Mouse (Mus musculus) cerebellum, adult 2 months (tissue): Measurements from ENCODE around the gene Fam185a. TPM values are rescaled to one million over a fixed set of nuclear protein-coding genes. Genes with fewer than 3 reads are reported as not detected.

ENCODE experiments used
- DNase-seq, 2 experiments: peaks; one replicate each; pipeline ENCODE4 v3.0.0; 2021
- H3K27ac ChIP-seq: fragments of 200-500 bp; 2 replicates; pipeline ENCODE4 v1.5.1; 2012; ENCODE audit warnings: low read length, control low read depth, inconsistent platforms; ENCODE audit not compliant: insufficient read depth
- H3K27me3 ChIP-seq: fragments of 200-500 bp; 2 replicates; pipeline ENCODE4 v1.6.1; 2012; ENCODE audit warnings: inconsistent platforms, mild to moderate bottlenecking, low read length, moderate library complexity; ENCODE audit not compliant: control insufficient read depth, insufficient read depth
- H3K4me1 ChIP-seq: fragments of 200-500 bp; 2 replicates; pipeline ENCODE4 v1.6.1; 2011; ENCODE audit warnings: low read length; ENCODE audit not compliant: control insufficient read depth, insufficient read depth
- H3K4me3 ChIP-seq: fragments of 200-500 bp; replicated peaks from 2 replicates; pipeline ENCODE3; 2011; ENCODE audit warnings: mild to moderate bottlenecking, low read depth, low read length, control low read depth; ENCODE audit not compliant: insufficient read depth
- CTCF ChIP-seq: fragments of 200-500 bp; IDR thresholded peaks from 2 replicates; pipeline ENCODE4 v1.5.1; 2011; ENCODE audit warnings: low read depth, mild to moderate bottlenecking, control low read depth, low read length, moderate library complexity, borderline replicate concordance; ENCODE audit not compliant: insufficient read depth
- POLR2A ChIP-seq: fragments of 200-500 bp; IDR thresholded peaks from 2 replicates; pipeline ENCODE4 v1.6.1; 2011; ENCODE audit warnings: low read length, control low read depth, borderline replicate concordance; ENCODE audit not compliant: insufficient read depth
- WGBS: fragments of 180-500 bp; shearing (Covaris S2); methylation state at CpG from one replicate; pipeline ENCODE4 v1.1.7; 2018; 5-methylcytosine and 5-hydroxymethylcytosine counted together
- polyA plus RNA-seq: library from polyadenylated mRNA; depleted of rRNA; stranded (reverse); fragments of >200 nt; gene quantifications from 2 replicates; pipeline ENCODE4 v1.2.3, GENCODE M21; 2012; rRNA removed

Fam185a gene
- 7.6 and 8.0 TPM in 2 replicates for polyA plus RNA-seq

DNA sequence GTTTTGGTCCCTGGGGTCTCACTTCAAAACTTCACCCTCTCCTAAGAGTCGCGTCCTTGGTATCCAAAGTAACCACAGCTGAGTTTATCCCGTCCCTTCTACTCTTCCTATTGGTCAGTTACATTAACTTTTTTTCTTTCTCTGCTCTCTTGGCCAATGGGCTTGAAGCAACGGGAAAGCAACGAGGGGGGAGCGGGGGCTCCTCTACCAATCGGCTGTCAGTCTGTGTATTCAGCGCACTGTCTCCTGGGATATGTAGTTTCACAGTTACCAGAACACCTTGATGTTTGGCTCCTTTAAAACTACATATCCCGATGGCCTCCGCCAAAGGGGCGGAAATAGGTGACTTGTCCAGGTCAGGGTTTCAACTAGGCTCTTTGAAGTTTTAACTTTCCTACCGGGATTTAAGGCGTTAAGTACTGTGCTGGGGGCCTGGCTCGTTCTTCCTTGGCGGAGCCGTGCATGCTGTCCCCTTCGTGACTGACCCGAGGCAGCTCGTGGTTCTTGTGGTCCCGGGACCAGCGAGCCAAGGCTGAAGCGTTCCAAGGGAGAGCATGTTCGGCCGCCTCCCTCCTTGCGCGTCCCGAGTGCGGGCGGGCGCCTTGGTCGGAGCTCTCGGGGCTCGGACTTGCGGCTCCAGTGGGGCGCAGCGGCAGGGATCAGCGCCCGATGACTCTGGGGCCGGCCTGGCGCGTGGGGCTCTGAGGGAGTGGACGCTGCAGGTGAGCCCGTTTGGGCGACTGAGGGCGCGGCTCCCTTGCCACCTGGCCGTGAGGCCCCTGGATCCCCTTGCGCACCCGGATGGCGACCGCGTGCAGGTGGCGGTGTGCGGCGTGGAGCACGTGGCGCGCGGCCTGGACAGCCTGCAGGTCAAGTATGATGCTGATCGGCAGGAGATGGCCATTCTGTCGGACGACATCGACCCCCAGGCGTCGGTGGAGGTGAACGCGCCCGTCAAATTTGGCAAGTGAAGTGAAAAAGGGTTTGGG lies at the start of gene Fam185a, which contains the start of gene Ccdc146:
Gene Fam185a, plus strand, starts transcription at position 345 of the 989 bp plus-strand sequence.
Gene Ccdc146, minus strand, starts transcription at position 64 of the 989 bp plus-strand sequence.
- no peaks in the 10 kb centered on the region for H3K4me1 ChIP-seq
- WGBS = under 1% methylated on average over 66 of the region's 68 CpGs
- TF ChIP-seq CTCF = no peak
- TF ChIP-seq POLR2A = no peak
- peak; percentile 89 to 98 for DNase-seq
- H3K27ac ChIP-seq = no peak within 1 kb of the TSS
- H3K27me3 ChIP-seq = no peaks in the 10 kb centered on the region
- H3K4me3 ChIP-seq = peak within 1 kb of the TSS; percentile 70

DNA sequence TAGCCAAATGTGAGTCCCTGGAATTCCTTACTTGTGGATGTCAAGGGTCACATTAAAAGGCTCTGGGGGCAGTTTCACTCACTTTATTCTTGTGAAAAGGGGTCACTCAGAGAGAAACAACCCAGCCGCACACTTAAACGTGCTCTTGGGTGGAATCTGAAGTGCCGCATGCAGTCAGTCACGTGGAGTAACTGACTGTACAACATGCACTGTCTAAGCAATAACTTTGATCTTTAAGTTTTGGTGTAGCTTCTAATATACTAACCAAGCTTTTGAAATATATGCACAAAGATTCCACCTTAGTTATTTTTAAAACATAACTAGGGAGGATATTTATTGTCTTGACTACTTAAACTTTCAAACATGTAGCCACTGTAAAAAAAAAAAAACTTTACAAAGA lies 47.8 kb upstream of the Fam185a start:
- WGBS = 86% methylated on average over 4 of the region's 4 CpGs
- no peak for DNase-seq
- Histone ChIP-seq H3K27ac (no peak overlapping the region), H3K4me3 (no peak overlapping the region), H3K4me1 (no peaks in the 10 kb centered on the region), H3K27me3 (no peaks in the 10 kb centered on the region)
- TF ChIP-seq POLR2A (no peak), CTCF (no peak)

DNA sequence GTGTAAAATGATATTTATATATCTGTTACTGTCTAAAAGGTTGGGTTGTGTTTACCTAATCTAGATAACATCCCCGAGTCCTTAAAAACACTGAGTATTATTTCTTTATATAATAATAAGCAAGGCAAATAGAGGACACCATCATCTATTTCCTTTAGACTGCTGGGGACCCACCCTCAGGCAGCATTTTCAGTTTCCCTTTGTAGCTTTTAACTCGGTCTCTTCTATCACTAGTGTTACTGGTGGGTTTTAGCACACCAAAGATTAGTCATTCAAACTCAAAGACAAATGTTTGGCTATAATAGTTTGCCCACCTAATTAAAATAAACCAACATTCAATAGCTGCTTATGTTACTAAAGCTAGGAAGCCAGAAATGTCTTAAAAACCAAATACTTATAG lies 46.4 kb upstream of the Fam185a start:
- H3K27ac ChIP-seq = no peak overlapping the region
- WGBS = 89% methylated on average over 2 of the region's 2 CpGs
- TF ChIP-seq CTCF (no peak), POLR2A (no peak)

DNA sequence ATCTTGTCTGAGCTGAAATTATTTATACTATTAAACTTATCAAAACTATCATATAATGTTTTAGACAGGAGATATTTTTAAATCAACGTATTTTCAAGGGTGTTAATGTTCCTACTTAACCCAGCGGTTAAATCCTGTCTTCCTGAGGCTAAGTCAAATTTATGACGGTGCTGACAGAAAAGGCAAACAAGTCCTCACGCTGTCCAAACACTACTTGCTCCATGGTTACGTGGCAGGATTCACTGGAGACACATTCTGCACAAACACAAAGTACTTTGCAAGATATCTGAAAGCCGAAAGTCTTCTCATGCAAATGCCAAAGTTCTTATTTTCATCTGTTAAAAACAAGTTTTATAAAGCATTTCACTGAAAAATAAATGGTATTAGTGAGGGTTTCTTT lies 42.8 kb upstream of the Fam185a start:
- H3K4me3 ChIP-seq = no peak overlapping the region
- no peak for DNase-seq
- H3K27me3 ChIP-seq = no peaks in the 10 kb centered on the region
- H3K27ac ChIP-seq = no peak overlapping the region
- H3K4me1 ChIP-seq = no peaks in the 10 kb centered on the region
- WGBS = 75% methylated on average over 6 of the region's 6 CpGs
- TF ChIP-seq CTCF = no peak

More for the DNA sequence above, 46.4 kb upstream of the Fam185a start:
- no peak for DNase-seq
- H3K4me3 ChIP-seq = no peak overlapping the region
- H3K27me3 ChIP-seq = no peaks in the 10 kb centered on the region
- no peaks in the 10 kb centered on the region for H3K4me1 ChIP-seq

DNA sequence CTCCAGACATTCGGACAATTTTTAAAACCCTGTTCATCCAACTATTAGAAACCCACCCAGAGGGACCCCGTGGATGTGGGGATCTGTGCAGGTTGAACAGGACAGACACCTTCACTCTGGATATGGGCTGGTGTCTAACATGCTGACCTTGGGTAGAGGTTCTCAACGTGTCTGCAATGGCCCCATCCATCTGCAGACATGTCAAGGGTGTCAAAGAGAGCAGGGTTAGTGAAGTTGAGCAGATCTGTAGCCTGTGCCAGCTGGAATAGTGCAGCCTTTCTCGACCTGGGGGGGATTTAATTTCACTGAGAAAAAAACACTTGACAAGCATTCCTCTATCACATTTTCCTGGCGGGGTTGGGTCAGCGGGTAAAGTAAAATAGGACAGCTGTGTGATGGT lies 42.1 kb upstream of the Fam185a start:
- Histone ChIP-seq H3K4me3 (no peak overlapping the region), H3K4me1 (no peaks in the 10 kb centered on the region), H3K27ac (no peak overlapping the region), H3K27me3 (no peaks in the 10 kb centered on the region)
- no peak for TF ChIP-seq POLR2A
- TF ChIP-seq CTCF = no peak
- 33% methylated on average over 6 of the region's 6 CpGs for WGBS
- no peak for DNase-seq

DNA sequence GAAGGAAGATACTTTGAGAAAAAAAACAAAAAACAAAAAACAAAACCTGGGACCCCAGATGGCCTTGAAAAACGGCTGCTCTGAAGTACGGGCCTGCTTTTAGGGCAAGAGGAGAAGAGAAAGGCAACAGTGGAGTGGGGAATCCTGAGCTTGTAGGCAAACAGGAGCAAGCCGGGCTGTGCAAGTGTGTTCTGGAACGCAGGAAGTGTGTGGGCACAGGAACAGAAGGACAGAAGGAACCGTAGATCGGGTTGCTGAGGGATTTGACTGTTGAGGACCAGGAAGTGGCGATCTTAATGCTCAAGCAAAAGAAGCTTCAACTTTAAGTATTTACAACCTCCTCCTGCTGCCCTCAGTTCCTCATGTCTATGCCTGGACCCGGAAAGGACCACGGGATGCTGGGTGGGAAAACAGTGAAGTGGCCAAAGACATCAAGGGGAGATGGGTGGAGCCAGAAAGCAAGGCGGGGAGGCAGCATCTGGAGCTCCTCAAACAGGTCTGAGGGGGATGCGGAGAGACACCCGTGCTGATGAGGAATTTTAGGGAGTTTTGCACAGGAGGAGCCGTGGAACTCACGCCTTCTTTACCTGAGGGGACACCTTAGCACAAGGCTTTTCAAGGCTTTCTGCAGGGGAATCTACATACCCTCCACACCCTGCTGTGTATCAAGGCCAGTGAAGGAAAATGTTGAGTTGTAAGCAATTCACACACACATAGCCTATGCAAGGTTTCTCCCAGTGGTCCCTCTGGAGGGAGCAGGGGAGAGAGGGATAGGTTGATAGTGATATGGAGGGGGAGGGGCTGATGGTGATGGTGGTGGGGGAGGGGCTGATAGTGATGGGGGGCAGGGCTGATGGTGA lies 41.1 kb upstream of the Fam185a start:
- DNase-seq = peak in 1 of 2 experiments; percentile 2

DNA sequence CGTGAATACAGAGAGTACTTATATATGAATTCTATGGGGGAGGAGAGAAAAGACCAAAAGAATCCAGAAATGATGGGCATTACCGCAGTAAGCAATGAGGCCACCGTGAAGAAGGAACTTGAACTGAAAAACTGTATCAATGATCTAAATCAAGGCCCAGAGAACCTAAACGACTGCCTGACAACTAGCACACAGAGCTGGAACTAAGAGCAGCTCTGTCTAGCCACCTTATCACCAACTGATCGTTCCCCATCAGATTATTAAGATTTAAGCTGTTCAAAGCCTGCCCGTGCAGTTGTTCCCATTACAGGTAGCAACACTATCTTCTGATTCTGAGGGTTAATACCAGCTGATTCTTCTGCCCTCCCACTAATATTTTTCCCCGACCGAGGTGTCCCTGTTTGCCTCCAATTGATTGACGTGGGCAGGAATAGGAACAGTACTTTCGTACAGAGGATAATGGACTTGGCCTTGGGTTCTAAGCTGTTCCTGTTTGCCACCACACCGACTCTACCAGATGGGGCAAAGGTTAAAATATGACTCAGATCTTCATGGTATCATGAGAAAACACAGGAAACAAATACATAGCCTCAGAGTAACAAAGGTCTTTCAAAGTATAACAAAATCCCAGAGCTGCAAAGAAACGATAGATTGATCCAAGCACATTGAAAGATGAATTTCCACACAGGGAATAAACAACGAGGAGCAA lies 40.4 kb upstream of the Fam185a start:
- H3K4me1 ChIP-seq = no peaks in the 10 kb centered on the region
- no peak overlapping the region for H3K4me3 ChIP-seq
- WGBS = 84% methylated on average over 13 of the region's 13 CpGs
- H3K27me3 ChIP-seq = no peaks in the 10 kb centered on the region
- no peak for DNase-seq
- H3K27ac ChIP-seq = no peak overlapping the region
- TF ChIP-seq CTCF = no peak

More for the DNA sequence above, 41.1 kb upstream of the Fam185a start:
- Histone ChIP-seq H3K27me3 (no peaks in the 10 kb centered on the region), H3K4me3 (no peak overlapping the region), H3K27ac (no peak overlapping the region), H3K4me1 (no peaks in the 10 kb centered on the region)
- TF ChIP-seq CTCF = no peak
- TF ChIP-seq POLR2A = no peak
- WGBS = 47% methylated on average over 14 of the region's 14 CpGs
